Mouse (Mus musculus): ENCODE measurements around the gene Pmf1.

GRCm38 (mm10) chr3:88453369-88453768 lies 43.2 kb upstream of the Pmf1 start:
- no peak for TF ChIP-seq CTCF (IDR thresholded peaks at IDR 0.05; ENCODE audit: borderline replicate concordance, control insufficient read depth, extremely low read depth, insufficient read depth, low read length, poor library complexity)
- no peak for TF ChIP-seq POLR2A (IDR thresholded peaks at IDR 0.05; ENCODE audit: control insufficient read depth, extremely low read depth, insufficient read depth, low read length, poor library complexity)
